Mouse (Mus musculus) heart, postnatal 0 days (tissue): Measurements from ENCODE around the gene Dusp23. TPM values are rescaled to one million over a fixed set of nuclear protein-coding genes. Genes with fewer than 3 reads are reported as not detected.

ENCODE experiments used
- ATAC-seq: fragments of 200-750 bp; cut with Nextera tagmentation; 2 replicates; pipeline ENCODE4 v1.8.0; 2017; ENCODE audit warnings: low read depth, moderate number of reproducible peaks, moderate library complexity; ENCODE audit not compliant: insufficient read depth
- DNase-seq: peaks from one replicate; pipeline ENCODE4 v3.0.0-alpha.2; 2016; ENCODE audit warnings: low spot score
- H3K27ac ChIP-seq: fragments of 300-500 bp; sonication (generic); 2 replicates; pipeline ENCODE4 v1.5.1; 2014; ENCODE audit warnings: low read depth, mild to moderate bottlenecking
- H3K27me3 ChIP-seq: fragments of 300-500 bp; sonication (generic); 2 replicates; pipeline ENCODE4 v1.6.1; 2014; ENCODE audit warnings: low read length, mixed read lengths; ENCODE audit not compliant: control insufficient read depth, insufficient read depth
- H3K36me3 ChIP-seq: fragments of 300-500 bp; sonication (generic); replicated peaks from 2 replicates; pipeline ENCODE4 v1.6.1; 2014; ENCODE audit warnings: low read length, mixed read lengths; ENCODE audit not compliant: control insufficient read depth, insufficient read depth
- H3K4me1 ChIP-seq: fragments of 300-500 bp; sonication (generic); 2 replicates; pipeline ENCODE4 v1.6.1; 2014; ENCODE audit warnings: antibody characterized with exemption; ENCODE audit not compliant: control insufficient read depth, insufficient read depth
- H3K4me2 ChIP-seq: fragments of 300-500 bp; sonication (generic); 2 replicates; pipeline ENCODE4 v1.6.1; 2014; ENCODE audit warnings: low read depth, mild to moderate bottlenecking, low read length, moderate library complexity
- H3K4me3 ChIP-seq: fragments of 300-500 bp; sonication (generic); 2 replicates; pipeline ENCODE4 v1.5.1; 2014; ENCODE audit warnings: low read depth, low read length
- H3K9ac ChIP-seq: fragments of 300-500 bp; sonication (generic); replicated peaks from 2 replicates; pipeline ENCODE4 v1.6.1; 2014; ENCODE audit warnings: low read depth, low read length, mixed read lengths
- H3K9me3 ChIP-seq: fragments of 300-500 bp; sonication (generic); replicated peaks from 2 replicates; pipeline ENCODE4 v1.6.1; 2016; ENCODE audit warnings: low read length; ENCODE audit not compliant: control insufficient read depth
- CTCF ChIP-seq: IDR thresholded peaks from 2 replicates; pipeline ENCODE4 v1.5.1; 2016; ENCODE audit warnings: antibody characterized with exemption, control low read depth, low read depth
- EP300 ChIP-seq: IDR thresholded peaks from 2 replicates; pipeline ENCODE4 v1.6.1; 2016; ENCODE audit warnings: antibody characterized with exemption, low read depth
- WGBS: fragments of 180-500 bp; shearing (Covaris S2); extraction: QIAGEN DNeasy Blood & Tissue Kit; methylation state at CpG from one replicate; pipeline ENCODE4 v1.1.7; 2014; 5-methylcytosine and 5-hydroxymethylcytosine counted together
- polyA plus RNA-seq: library from polyadenylated mRNA; unstranded; fragments of >200 nt; fragmentation: Nextera tagmentation; extraction: Ambion mirVana; gene quantifications from 2 replicates; pipeline ENCODE4 v1.2.1, GENCODE M21; 2015
- total RNA-seq: library from RNA; depleted of rRNA; stranded (reverse); fragments of >200 nt; gene quantifications from 2 replicates; pipeline ENCODE4 v1.2.3, GENCODE M21; 2014; ENCODE audit warnings: low replicate concordance

The Dusp23 gene
- total and polyA plus RNA-seq, 2 experiments from 2014 or later: 7.3 to 12.3 TPM

DNA sequence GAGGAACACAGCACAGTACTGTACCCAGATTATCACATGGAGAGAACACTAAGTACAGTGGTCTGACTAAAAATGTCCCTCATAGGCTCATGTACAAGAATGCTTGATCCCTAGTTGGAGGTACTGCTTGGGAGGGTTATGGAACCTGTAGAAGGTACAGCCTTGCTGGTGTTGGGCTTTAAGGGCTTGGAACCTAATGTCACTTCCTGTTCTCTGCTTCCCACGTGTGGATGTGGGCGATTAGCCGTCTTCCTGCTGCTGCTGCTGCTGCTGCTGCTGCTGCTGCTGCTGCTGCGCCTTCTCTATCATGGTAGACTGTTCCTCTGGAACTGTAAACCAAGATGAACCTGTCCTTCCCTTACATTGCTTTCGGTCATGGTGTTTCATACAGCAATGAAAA is 9.2 kb downstream of the Dusp23 start:
- DNase-seq (no peak), ATAC-seq (no peak)
- no peaks in the 10 kb centered on the region for H3K27me3 ChIP-seq
- no peak overlapping the region for H3K9ac ChIP-seq
- TF ChIP-seq CTCF (no peak), EP300 (no peak)
- 55% methylated on average over 5 of the region's 5 CpGs for WGBS
- H3K4me1 ChIP-seq: no peaks in the 10 kb centered on the region
- H3K9me3 ChIP-seq: no peaks in the 10 kb centered on the region
- H3K36me3 ChIP-seq: no peaks in the 10 kb centered on the region
- no peak overlapping the region for H3K4me2 ChIP-seq
- H3K27ac ChIP-seq: no peak overlapping the region
- H3K4me3 ChIP-seq: no peak overlapping the region

GRCm38 (mm10) chr1:172619235-172619634 is 13.5 kb downstream of the Dusp23 start:
- TF ChIP-seq EP300 (no peak), CTCF (peak; percentile 85)
- no peak for ATAC-seq
- H3K4me2 ChIP-seq: no peak overlapping the region
- H3K27me3 ChIP-seq: 0 out of 2 replicates have a peak, but pooled peaks cover 7% of the 10 kb centered on the region
- H3K27ac ChIP-seq: no peak overlapping the region
- WGBS: 12% methylated on average over 7 of the region's 7 CpGs
- no peak for DNase-seq
- H3K4me3 ChIP-seq: no peak overlapping the region
- H3K36me3 ChIP-seq: no peaks in the 10 kb centered on the region
- H3K9me3 ChIP-seq: no peaks in the 10 kb centered on the region
- H3K9ac ChIP-seq: no peak overlapping the region
- no peaks in the 10 kb centered on the region for H3K4me1 ChIP-seq

- Histone ChIP-seq H3K36me3 (no peaks in the 10 kb centered on the region), H3K9ac (no peak overlapping the region), H3K27ac (no peak overlapping the region), H3K4me3 (no peak overlapping the region), H3K4me2 (no peak overlapping the region), H3K9me3 (no peaks in the 10 kb centered on the region), H3K4me1 (no peaks in the 10 kb centered on the region), H3K27me3 (0 out of 2 replicates have a peak, but pooled peaks cover 7% of the 10 kb centered on the region)
- 82% methylated on average over 4 of the region's 4 CpGs for WGBS
- ATAC-seq (no peak), DNase-seq (no peak)
- no peak for TF ChIP-seq CTCF
- TF ChIP-seq EP300: no peak
Measured at GRCm38 (mm10) chr1:172618141-172618540, 14.6 kb downstream of the Dusp23 start.

DNA sequence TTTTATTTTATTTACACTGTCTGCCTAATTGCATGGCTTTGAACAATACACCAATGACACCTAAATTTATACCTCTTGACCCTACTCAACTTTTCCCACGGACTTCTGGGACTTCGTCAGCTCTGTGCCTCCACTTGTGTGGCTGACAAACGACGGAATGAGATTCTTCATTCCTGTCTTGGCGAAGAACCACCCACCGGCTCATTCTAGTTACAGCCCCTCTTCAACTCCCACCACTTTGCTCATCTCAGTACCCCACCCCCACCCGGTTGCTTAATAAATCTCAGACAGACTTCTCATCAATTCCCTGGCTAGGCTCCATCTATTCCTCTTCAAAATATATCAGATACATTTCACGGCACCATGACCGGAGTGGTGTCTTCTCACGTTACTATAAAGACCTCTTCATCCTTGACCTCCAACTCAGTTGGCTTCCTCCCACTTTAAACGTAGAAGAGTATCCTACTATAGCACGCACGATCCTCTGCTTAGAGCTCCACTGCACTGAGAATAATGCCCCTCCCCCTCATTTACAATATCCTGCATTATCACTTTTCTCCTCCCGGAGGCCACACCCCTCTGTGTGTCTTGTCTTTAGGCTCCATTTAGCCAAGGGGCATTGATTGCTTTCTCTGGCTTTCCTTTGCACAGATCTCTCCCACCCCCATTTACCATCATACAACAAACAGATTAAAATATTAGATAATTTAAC is 15.2 kb downstream of the Dusp23 start:
- ATAC-seq (no peak), DNase-seq (no peak)
- 0 out of 2 replicates have a peak, but pooled peaks cover 7% of the 10 kb centered on the region for H3K27me3 ChIP-seq
- H3K4me2 ChIP-seq: peak overlapping the region; percentile 46; the same call in 1 of the 2 replicates
- no peak overlapping the region for H3K4me3 ChIP-seq
- no peak for TF ChIP-seq EP300
- no peak for TF ChIP-seq CTCF
- H3K9me3 ChIP-seq: no peaks in the 10 kb centered on the region
- no peaks in the 10 kb centered on the region for H3K4me1 ChIP-seq
- WGBS: 37% methylated on average over 14 of the region's 14 CpGs
- no peak overlapping the region for H3K9ac ChIP-seq
- H3K36me3 ChIP-seq: no peaks in the 10 kb centered on the region
- H3K27ac ChIP-seq: no peak overlapping the region

- no peak for ATAC-seq
- Histone ChIP-seq H3K9me3 (no peaks in the 10 kb centered on the region), H3K9ac (no peak overlapping the region), H3K27me3 (0 out of 2 replicates have a peak, but pooled peaks cover 7% of the 10 kb centered on the region), H3K4me3 (peak overlapping the region; percentile 22), H3K27ac (no peak overlapping the region), H3K4me1 (no peaks in the 10 kb centered on the region), H3K36me3 (no peaks in the 10 kb centered on the region), H3K4me2 (peak overlapping the region; percentile 46)
- TF ChIP-seq EP300: no peak
- no peak for TF ChIP-seq CTCF
- 20% methylated on average over 22 of the region's 22 CpGs for WGBS
- DNase-seq: no peak
Measured at GRCm38 (mm10) chr1:172616537-172617300, 16.0 kb downstream of the Dusp23 start.
